Mouse (Mus musculus): ENCODE measurements around the gene Mycn.

DNA sequence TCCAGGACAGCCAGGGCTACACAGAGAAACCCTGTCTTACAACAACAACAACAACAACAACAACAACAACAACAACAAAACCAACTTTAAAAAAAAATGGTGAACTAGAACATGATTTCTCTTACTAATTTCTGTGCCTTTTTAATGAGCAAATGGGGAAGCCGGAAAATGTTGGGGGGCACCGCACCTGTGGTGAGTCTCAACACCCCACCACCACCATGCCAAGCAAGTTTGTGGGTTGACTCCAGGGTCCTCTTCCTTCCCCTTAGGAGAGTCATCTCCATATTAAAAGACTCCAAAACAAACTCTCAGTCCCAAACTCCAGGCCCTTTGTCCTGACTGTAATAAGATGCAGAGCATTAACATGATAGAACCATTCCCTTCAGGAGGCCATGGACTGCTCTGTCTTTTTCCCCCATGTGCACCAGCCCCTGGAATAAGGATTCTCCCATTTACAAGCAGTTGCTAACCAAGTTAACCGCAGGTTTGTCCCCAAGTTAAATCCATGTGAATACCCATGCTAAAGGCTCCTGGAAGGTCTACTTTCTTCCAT lies 14.7 kb downstream of the Mycn start:
- TF ChIP-seq CTCF (IDR thresholded peaks at IDR 0.05; ENCODE audit: extremely low read depth, insufficient read depth, insufficient read length, insufficient replicate concordance): no peak
- TF ChIP-seq POLR2A (IDR thresholded peaks at IDR 0.05; ENCODE audit: low read depth, low read length): no peak
